Mouse (Mus musculus) spleen, postnatal 10 days (tissue): ENCODE measurements around the gene Gucy2e.

Experiments
- DNase-seq, 2 experiments: peaks; one replicate each; pipeline ENCODE4 v3.0.0; 2021 to 2022; ENCODE audit warnings: low spot score in 2 of 2

Gucy2e gene

GRCm38 (mm10) chr11:69236061-69236925, 543 bp downstream of the Gucy2e start:
- DNase-seq, result no peak

GRCm38 (mm10) chr11:69235285-69236060, 1.4 kb downstream of the Gucy2e start:
- peak; percentile 20 to 68 for DNase-seq

- no peak for DNase-seq
These were observed 3.7 kb downstream of the Gucy2e start for GRCm38 (mm10) chr11:69233141-69233540.

GRCm38 (mm10) chr11:69230420-69230819, 6.4 kb downstream of the Gucy2e start:
- no peak for DNase-seq

- no peak for DNase-seq
These were observed 11.1 kb downstream of the Gucy2e start for GRCm38 (mm10) chr11:69225715-69226114.

- no peak for DNase-seq
These were observed 13.7 kb downstream of the Gucy2e start for GRCm38 (mm10) chr11:69223101-69223500.

DNA sequence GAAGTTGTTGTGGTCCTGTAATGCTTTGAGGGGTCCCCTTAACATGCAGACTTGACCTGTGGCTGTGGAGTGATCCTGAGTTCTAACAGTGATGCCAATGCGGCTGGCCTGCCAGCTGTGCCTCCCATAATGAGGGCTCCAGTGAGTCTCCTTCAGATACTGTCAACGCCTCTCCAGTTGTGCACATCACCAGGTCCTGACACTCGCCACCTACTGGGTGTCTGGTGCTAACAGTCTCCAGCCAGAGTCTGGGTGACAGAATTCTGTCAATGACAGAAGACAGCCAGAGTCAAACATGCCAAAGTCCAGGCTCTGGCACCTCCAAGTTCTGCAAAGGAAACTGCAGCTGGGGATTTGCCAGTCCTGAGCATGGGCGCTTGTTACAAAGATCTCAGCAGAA, 15.8 kb downstream of the Gucy2e start:
- no peak for DNase-seq

GRCm38 (mm10) chr11:69218661-69219060, 18.2 kb downstream of the Gucy2e start:
- DNase-seq, result no peak

DNA sequence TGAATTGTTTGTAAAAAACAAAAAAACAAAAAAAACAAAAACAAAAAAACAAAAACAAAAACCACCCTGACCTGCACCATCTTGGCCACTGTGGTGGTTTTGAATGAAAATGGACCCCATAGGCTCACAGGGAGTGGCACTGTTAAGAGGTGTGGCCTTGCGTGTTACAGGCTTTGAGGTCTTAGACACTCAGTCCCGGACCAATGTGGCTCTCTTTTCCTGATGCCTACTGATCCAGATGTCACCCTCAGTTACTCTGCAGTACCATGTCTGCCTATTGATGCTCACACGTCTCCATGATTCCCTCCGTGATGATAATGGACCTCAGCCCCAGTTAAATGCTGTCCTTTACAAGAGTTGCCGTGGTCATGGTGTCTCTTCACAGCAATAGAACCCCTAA, 19.4 kb downstream of the Gucy2e start:
- DNase-seq, result no peak

DNA sequence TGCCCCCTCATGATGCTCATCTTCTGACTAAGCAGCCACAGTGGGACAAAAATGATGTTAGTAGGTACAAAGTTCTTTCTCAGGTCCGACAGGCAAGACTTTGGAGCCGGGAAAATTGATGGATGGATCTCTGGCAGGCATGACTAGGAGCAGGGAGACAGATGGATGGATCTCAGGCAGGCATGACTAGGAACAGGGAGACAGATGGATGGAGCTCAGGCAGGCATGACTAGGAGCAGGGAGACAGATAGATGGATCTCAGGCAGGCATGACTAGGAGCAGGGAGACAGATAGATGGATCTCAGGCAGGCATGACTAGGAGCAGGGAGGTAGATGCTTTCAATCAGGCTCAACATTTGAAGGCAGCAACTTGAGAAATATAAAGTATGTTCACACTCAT, 25.4 kb downstream of the Gucy2e start:
- DNase-seq, result no peak

DNA sequence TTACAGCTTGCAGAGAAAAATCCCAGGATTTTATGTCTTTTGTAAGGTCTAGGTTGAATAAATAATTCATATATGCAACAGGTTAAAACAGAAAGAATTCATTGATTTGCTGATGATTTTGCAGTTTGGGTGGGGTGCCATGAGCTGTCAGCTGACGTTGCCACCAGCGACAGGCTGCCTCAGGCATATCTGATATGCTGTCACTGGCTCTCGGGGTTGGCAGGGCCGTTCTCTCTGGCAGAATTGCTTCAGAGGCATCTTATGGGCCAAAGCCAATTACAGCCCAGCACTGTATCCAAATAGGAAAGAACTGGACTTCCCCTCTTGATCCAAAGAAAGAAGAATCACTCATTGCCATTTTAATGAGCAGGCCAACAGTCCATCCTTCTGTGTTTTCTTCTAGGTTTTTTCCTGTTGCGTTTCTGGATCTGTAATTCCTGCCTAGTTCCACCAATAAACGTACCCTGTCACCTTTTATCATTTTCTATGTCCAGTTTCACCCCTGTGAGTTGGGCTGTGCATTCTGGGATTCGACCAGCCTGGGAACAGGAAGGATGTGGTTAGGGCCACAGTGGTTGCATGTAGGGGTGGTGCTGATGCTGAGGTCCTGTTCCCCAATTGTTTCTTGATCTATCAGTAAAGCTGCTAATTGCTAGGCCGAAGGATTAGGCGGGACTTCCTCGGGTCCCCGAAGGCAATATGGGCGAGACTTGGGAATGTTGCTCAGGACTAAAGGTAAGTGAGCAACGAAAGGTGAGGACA, 34.2 kb downstream of the Gucy2e start:
- no peak for DNase-seq

DNA sequence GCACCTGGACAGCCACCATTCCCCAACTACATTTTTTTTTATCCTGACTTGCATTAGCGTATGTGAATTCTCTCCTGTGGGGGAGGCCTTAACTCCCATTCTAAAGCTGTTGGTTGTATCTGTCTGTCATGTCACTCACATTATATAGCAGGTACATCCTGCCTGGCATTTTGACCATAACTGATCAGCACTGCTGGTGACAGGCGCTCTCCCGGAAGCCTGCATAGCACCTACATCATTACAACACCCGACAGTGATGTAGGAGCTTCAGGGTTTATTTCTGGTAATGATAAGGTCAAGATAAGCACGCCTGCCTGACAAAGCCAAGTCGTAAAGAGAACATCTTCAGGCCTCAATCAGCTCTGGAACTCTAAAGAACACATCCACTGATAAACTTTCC, 36.6 kb downstream of the Gucy2e start:
- DNase-seq, result no peak

GRCm38 (mm10) chr11:69199251-69199650, 37.6 kb downstream of the Gucy2e start:
- DNase-seq, result no peak

DNA sequence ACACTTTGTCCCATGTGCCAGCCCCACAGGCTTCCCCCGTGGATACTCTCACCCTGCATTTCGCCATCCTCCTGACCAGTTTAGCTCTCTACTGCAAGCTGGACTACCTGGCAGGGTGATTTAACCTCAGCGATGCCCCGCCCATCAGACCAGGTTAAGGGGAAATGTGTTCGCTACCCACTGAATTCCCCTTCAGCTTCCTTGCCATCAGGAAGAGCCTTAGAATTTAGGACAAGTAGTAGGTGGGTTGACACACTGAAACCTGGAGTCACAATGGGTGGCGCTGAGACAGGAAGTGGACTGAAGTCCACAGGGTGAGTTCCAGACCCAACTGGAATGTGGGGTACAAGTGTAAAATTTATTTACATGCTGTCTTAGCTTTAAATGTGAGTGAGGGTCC, 39.1 kb downstream of the Gucy2e start, which contains the start of gene Alox8:
Gene Alox8 (minus strand): TSS at position 101 of the 400 bp plus-strand sequence.
- no peak for DNase-seq

GRCm38 (mm10) chr11:69197194-69197593, 39.6 kb downstream of the Gucy2e start:
- no peak for DNase-seq

DNA sequence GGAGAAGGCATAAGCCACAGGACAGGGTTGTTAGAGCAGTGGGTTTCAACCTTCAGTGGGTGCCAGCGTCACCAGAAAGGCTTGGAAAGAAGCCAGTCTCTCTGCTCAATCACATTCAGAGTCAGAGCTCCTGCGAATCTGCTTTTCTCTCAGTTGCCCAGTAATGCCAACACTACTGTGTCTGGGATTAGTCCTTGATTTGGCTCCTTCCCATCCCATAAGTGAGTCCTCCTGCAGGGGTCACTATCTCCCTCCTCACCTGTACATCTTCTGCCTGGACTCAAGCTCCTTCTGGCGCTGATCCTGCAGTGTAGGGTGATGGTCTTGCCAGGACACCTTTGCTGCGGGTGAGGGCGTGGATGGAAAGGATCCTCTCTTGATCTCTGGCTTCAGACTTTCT, 40.1 kb downstream of the Gucy2e start:
- no peak for DNase-seq

GRCm38 (mm10) chr11:69192840-69193239, 44.0 kb downstream of the Gucy2e start:
- peak in 1 of 2 experiments; percentile 42 for DNase-seq

DNA sequence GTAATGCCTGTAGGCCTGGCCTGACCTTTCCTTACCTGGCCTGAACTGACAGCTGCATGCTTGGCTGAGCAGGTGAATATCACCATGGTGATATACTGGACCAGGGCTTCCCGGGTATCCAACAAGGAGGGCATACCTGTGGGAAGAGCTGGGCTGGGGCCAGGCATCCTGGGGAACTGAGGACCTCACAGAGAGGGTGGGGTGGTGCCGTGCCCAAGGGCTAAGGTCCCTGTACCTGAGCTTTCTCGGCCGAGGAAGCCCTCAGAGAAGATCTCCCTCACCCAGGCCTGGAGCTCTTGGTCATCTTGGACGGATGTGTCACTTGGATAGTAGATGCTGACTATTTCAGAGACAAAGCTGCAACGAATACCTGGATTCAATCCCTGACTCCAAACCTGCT, 50.9 kb downstream of the Gucy2e start:
- no peak for DNase-seq

DNA sequence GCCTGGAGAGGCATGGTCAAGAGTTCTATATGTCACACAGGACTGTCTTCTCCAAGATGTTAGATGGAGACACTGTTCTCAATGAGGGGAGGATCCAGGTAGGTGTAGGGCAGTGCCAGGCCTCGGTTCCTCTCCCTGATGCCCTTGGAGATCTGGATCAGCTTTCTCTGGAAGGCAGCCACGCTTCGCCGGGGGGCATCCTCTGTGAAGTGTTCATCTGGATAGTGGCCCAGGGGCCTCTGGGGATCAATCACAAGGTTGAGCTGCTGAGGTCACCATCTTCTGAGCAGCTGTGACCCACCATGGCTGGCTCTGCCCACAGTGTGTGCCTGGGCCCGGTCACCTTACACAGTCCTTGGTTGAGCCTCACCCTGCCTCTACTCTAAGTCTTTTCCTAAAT, 51.8 kb downstream of the Gucy2e start:
- no peak for DNase-seq

DNA sequence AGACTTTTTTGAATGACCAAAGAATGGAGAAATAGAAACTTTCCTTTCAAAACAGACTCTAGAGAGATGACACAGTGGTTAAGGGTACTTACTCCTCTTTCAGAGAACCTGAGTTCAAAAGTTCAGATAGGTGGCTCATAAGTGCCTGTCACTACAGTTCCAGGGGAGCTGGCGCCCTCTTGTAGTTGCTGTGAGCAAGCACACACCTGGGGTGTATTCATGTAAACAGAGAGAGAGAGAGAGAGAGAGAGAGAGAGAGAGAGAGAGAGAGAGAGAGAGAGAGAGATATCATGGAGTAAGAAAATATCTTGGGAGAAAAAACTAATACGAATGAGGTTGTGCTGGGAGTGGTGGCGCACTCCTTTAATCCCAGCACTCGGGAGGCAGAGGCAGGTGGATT, 56.7 kb downstream of the Gucy2e start:
- no peak for DNase-seq

DNA sequence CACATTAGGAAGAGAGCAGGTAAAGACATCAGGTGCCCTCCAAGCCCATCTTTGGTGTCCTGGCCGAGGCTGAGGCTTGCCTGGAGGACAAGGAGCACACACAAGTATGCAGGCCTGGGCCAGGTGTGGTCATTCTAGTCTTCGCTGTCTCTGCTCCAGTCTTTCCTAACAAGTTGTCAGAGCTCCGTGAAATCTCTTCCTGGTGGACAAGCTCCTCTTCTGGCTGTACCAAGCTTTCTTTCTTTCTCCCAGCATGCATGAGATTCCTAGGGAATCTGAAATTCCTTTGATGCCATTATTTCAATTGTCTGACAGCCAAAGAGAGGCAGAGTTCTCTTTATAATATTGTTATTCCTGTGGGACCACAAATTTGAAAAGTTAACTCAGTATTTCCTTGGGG, 57.3 kb downstream of the Gucy2e start:
- no peak for DNase-seq

DNA sequence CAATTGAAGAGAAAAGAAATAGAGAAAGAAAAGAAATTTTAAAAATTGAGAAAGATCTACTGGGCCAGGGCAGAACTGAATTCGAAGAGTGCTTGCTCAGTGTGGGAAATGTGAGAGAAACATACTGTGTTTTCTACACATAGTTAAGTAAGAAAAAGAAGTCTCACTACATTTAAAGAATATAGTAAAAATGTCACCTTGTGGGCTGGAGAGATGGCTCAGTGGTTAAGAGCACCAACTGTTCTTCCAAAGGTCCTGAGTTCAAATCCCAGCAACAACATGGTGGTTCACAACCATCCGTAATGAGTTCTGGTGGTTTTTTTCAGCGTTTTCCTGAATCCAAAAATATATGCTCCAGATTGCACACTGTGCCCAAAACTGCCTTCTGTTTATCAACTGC, 58.3 kb downstream of the Gucy2e start:
- DNase-seq, result no peak
